Mouse (Mus musculus): ENCODE measurements around the gene Ltb4r1.

Gene Ltb4r1

DNA sequence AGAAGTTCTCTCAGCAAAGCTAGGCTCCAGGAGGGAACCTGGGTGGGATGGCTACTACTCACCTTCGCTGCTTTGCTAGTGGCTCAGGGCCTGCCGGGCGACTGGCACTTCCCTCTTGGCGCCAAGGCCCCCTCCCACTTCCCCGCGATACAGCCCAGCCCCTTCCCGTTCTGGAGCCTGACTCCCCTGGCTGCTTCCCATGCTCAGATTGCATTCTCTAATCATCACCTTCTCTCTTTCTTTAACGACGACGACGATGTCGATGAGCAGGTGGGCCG is 18.1 kb downstream of the Ltb4r1 start, which contains the start of gene Adcy4:
Gene Adcy4, minus strand, starts transcription at position 138 of the 278 bp plus-strand sequence.
- DNase-seq (ENCODE audit: low spot score in 2 of 2): peak in 1 of 2 experiments; percentile 1

DNA sequence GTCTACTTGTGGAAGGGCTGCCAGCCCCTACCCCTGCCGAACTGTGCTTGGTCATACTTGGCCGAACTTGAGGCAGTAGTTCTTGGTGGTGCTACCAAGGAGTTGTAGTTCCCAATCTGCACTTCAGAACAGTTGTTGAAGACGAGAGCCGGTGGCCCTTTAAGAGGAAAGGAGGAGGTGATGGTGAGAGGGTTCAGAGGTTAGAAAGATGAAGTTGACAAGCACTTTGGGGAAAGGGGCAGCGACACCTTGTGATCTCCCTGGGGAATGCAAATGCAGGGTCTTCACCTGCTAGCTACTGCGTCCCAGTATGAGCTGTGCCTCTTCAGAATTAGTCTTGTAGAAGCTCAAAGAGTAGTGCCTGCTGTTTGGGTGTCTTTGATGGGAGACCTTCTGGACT is 19.4 kb downstream of the Ltb4r1 start:
- no peak for DNase-seq (ENCODE audit: low spot score in 2 of 2)

DNA sequence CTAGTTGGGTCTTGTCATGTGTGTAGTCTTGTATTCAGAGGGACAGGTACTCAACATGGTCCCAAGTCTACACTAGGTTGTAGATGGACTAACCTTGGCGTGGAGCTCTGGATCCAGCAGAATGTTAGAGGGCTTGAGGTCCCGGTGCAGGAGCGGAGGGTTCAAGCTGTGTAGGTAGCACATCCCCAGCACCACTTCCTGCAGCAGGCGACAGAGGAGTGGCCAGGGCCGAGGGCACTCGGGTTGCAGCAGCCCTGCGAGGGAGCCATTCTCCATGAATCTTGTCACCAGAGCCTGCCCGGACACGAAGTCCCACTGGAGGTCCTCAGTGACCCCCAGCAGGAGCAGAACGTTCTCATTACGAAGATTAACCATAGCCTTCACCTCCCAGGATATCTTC is 22.0 kb downstream of the Ltb4r1 start:
- DNase-seq (ENCODE audit: low spot score in 2 of 2): no peak

DNA sequence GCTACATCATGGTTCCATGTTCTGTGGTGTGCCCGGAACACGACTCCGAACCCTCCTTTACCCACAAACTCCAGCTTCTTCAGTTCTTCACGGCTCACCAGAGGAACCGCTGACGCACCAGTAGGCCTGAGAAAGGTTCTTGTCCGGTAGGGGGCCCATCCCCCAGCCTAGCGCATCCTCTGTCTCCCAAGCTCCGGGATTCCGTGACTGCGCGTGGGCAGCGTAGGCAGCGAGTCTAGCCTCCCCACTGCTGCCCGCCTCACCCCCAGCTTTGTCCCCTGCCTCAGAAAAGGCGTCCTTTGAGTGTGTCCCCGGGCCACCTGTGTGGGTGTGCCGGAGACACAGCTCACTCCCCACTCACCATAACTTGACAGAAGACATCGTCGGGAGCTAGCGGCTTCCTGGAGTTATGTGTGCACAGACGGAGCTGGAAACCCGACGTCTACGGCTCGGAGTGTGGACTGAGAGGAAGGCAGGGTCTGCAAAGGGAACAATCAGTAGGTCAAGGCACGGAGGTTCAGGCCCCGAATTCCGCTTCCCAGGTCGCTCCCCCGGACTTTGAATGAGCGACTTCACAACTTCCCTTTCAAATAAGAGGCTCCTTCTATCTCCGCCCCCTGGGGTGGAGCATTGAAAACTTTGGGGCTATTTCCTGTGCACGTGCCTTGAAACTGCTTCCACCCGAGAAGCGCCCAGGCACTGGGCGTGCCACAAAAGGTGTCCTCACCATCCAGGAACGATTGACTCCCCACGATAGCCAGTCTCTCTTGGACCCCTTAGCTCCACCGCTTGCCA is 22.7 kb downstream of the Ltb4r1 start, which contains the start of gene Ripk3:
Gene Ripk3, minus strand, starts transcription at position 610 of the 795 bp plus-strand sequence.
- DNase-seq (ENCODE audit: low spot score in 2 of 2): no peak

DNA sequence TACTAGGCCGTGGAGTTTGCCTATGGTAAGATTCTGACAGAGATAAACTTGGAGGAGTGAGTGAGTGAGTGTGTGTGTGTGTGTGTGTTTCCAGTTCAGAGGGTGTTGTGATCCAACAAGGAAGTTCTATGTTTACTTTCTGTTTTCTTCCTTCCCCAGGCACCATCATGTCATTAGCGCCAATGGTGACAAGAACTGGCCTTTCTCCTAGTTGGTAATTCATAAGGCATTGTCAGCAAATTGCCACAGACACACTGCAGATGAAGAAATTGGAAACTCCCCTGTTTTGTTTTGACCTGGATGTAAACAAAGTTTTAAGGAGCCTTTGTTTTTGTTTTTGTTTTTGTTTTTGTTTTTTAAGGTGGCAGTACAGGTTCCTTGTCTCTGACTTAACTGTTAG is 27.7 kb downstream of the Ltb4r1 start:
- DNase-seq (ENCODE audit: low spot score in 2 of 2): no peak

DNA sequence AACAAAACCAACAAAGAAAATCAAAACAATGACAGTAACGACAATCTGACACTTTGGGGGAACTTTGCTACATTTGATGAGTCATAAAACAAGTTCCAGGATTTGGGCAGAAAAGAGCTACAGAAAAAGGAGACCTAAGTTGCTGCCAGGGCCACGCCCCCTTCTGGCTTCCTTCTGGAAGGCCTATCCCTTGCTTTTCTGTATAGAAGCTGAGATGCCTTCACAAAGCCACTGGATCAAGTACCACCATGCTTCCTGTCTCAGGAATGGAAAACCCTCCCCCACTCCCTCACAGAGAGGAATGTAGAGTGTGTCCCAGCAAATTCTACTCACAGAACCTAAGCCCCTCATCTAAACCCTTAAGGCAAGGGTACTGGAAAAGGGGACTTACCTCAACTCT is 28.2 kb downstream of the Ltb4r1 start:
- DNase-seq (ENCODE audit: low spot score in 2 of 2): no peak

DNA sequence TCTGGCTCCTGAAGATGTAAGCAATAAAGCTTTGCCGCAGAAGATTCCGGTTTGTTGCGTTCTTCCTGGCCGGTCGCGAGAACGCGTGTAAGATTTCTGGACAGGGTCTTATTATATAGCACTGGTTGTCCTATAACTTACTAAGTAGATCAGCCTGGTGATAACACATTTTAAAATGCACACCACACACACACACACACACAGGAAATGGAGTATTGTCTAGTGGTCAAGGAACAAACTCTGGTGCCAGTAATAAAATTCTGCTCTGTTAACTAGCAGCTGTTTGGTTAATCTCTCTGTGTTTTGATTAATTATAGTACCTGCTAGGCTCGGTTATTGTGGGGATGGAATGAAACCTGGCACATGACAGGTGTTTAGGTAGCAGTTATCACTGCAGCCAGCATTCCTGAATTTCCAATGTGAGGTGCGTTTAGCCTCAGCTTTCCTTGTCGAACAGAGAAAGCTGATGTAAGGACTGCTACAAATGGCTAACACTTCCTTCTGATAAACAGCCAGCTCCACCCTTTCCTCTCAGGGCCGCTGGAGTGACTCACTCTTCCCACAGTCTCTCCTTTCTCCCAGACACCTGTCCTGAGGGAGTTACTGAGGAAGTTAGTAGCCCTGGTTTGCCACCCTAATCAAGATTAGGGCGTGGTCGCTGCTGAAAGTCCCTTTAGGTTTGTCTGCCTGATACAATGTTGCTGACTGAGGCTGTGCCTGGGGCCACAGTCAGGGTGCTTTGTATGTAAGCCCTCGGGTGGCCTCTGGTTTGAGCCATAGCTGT is 29.8 kb downstream of the Ltb4r1 start:
- DNase-seq (ENCODE audit: low spot score in 2 of 2): no peak

DNA sequence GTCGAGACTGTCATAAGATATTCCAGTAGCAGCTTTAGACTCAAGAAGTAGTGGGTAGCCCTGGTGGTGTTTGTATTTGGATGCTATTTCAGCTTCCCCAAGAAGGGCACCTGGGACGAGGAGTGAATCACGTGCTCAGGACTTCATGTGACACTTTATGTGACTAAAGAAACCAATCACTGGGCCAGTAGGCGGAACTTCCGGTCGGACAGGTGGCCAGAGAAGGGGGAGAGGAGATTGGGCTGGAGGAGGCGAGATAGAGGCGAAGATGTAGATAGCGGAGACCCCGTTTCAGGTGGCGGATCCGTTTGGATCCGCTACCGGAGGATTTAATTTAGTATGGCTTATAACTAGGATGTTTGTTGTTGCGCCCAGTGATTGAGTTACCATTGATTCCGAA is 49.1 kb downstream of the Ltb4r1 start:
- DNase-seq (ENCODE audit: low spot score in 2 of 2): peak in 1 of 2 experiments; percentile 68

DNA sequence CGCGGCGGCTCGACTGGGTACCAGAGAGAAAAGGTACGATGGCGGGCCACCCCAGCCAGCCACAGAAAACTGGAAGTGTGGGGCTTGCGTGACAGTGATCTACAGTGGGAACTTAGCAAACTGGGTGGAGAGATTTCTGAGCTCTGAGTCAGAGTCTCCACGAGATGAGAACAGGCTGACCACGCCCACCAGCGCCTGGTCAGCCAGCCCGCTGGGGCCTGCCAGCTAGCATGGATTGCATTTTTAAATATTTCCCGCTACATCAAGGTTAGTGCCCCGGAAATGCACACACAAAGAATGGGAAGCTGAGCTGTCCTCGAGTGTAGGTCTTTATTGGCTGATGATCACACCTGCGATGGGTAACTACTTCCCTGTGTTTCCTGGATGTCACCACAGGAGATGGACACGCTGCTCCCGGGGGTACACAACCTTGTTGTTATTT is 49.6 kb downstream of the Ltb4r1 start:
- DNase-seq (ENCODE audit: low spot score in 2 of 2): peak in 1 of 2 experiments; percentile 29

Measured in cerebellum, postnatal 4 days (tissue).